In genomic region chr19:52962745-52963144, GRCm38 (mm10) we compare ENCODE assay signal across 28 mouse cellular contexts.
"Had no signal": no experiment of that assay in that cellular context is flagged by ENCODE, and none has a peak within 500 bp of the region (broad histone marks: within the 10 kb centered on the region; RNA-seq: fewer than 3 reads in every experiment).

No protein-coding gene starts in this region.

- H3K27me3 ChIP-seq: limb, embryonic 12.5 days; limb, embryonic 13.5 days; limb, embryonic 15.5 days; liver, embryonic 12.5 days; liver, embryonic 13.5 days; liver, embryonic 15.5 days; lung, embryonic 15.5 days; megakaryocyte, embryonic 14.5 days; midbrain, embryonic 12.5 days; midbrain, embryonic 13.5 days; midbrain, embryonic 15.5 days; neural tube, embryonic 12.5 days had no signal

- H3K27ac ChIP-seq: limb, embryonic 10.5 days; limb, embryonic 12.5 days; limb, embryonic 13.5 days; limb, embryonic 15.5 days; liver, embryonic 12.5 days; liver, embryonic 13.5 days; liver, embryonic 14.5 days; liver, embryonic 15.5 days; lung, embryonic 15.5 days; macrophage; midbrain, embryonic 10.5 days; midbrain, embryonic 12.5 days; midbrain, embryonic 13.5 days; midbrain, embryonic 15.5 days; neural tube, embryonic 12.5 days had no signal

- H3K9me3 ChIP-seq: limb, embryonic 10.5 days; limb, embryonic 12.5 days; limb, embryonic 13.5 days; limb, embryonic 15.5 days; liver, embryonic 12.5 days; liver, embryonic 13.5 days; liver, embryonic 15.5 days; lung, embryonic 15.5 days; megakaryocyte, embryonic 14.5 days; midbrain, embryonic 10.5 days; midbrain, embryonic 12.5 days; midbrain, embryonic 13.5 days; midbrain, embryonic 15.5 days; neural tube, embryonic 12.5 days had no signal

- DNase-seq: left cerebral cortex, postnatal 4 days; liver; liver, embryonic 13.5 days; liver, postnatal 0 days; lung, adult 18-20 months; lung, adult 2 months; lung, embryonic 14.5 days; lung, postnatal 10 days; lung, postnatal 14 days; lung, postnatal 36 days; lung, postnatal 4 days; midbrain, embryonic 14.5 days had no signal

- H3K4me3 ChIP-seq: limb, embryonic 10.5 days; limb, embryonic 12.5 days; limb, embryonic 13.5 days; limb, embryonic 15.5 days; liver, embryonic 12.5 days; liver, embryonic 13.5 days; liver, embryonic 15.5 days; lung, embryonic 15.5 days; megakaryocyte, embryonic 14.5 days; midbrain, embryonic 10.5 days; midbrain, embryonic 12.5 days; midbrain, embryonic 13.5 days; midbrain, embryonic 15.5 days; myocyte; neural tube, embryonic 12.5 days had no signal

- H3K36me3 ChIP-seq: limb, embryonic 10.5 days; limb, embryonic 12.5 days; limb, embryonic 13.5 days; limb, embryonic 15.5 days; liver, embryonic 12.5 days; liver, embryonic 13.5 days; liver, embryonic 15.5 days; lung, embryonic 15.5 days; midbrain, embryonic 10.5 days; midbrain, embryonic 12.5 days; midbrain, embryonic 13.5 days; midbrain, embryonic 15.5 days; neural tube, embryonic 12.5 days had no signal

- H3K4me1 ChIP-seq: limb, embryonic 10.5 days; limb, embryonic 12.5 days; limb, embryonic 13.5 days; limb, embryonic 15.5 days; liver, embryonic 12.5 days; liver, embryonic 13.5 days; liver, embryonic 15.5 days; lung, embryonic 15.5 days; megakaryocyte, embryonic 14.5 days; neural tube, embryonic 12.5 days had no signal

- H3K9ac ChIP-seq: limb, embryonic 12.5 days; limb, embryonic 13.5 days; limb, embryonic 15.5 days; liver, embryonic 12.5 days; liver, embryonic 13.5 days; liver, embryonic 14.5 days; liver, embryonic 15.5 days; liver, postnatal 0 days; lung, embryonic 14.5 days; lung, embryonic 15.5 days; midbrain, embryonic 12.5 days; midbrain, embryonic 13.5 days; midbrain, embryonic 15.5 days; neural tube, embryonic 12.5 days had no signal
